Mouse (Mus musculus) myocyte (in vitro differentiated cells): ENCODE measurements around the gene Gm17364.

Experiments
- CEBPB ChIP-seq: IDR thresholded peaks from 2 replicates; pipeline ENCODE4 v1.6.1; 2011; ENCODE audit warnings: mild to moderate bottlenecking, moderate library complexity; ENCODE audit not compliant: poor library complexity, insufficient read depth, severe bottlenecking
- E2F4 ChIP-seq: IDR thresholded peaks from one replicate; pipeline ENCODE4 v1.6.1; 2011; ENCODE audit warnings: mild to moderate bottlenecking, control low read depth, moderate library complexity; ENCODE audit not compliant: insufficient read depth
- MAX ChIP-seq: IDR thresholded peaks from one replicate; pipeline ENCODE4 v1.6.1; 2011; ENCODE audit warnings: low read depth, mild to moderate bottlenecking, control low read depth
- MYOG ChIP-seq, 3 experiments: IDR thresholded peaks; one replicate each; pipeline ENCODE4 v1.6.1; 2011; ENCODE audit warnings: control low read depth in 2 of 3, low read depth in 2 of 3, mild to moderate bottlenecking in 2 of 3; ENCODE audit not compliant: insufficient read length in 2 of 3, control insufficient read depth in 1 of 3, insufficient read depth in 1 of 3
- POLR2A ChIP-seq: IDR thresholded peaks from one replicate; pipeline ENCODE4 v1.6.1; 2011; ENCODE audit warnings: low read depth, mild to moderate bottlenecking, control low read depth, moderate library complexity; ENCODE audit not compliant: insufficient read length
- POLR2AphosphoS2 ChIP-seq: IDR thresholded peaks from one replicate; pipeline ENCODE4 v1.6.1; 2011; ENCODE audit warnings: low read depth, control low read depth; ENCODE audit not compliant: insufficient read length
- SRF ChIP-seq: IDR thresholded peaks from one replicate; pipeline ENCODE4 v1.6.1; 2011; ENCODE audit warnings: low read depth; ENCODE audit not compliant: control insufficient read depth, insufficient read length
- TCF12 ChIP-seq: IDR thresholded peaks from one replicate; pipeline ENCODE4 v1.6.1; 2011; ENCODE audit warnings: mild to moderate bottlenecking, control low read depth; ENCODE audit not compliant: poor library complexity, insufficient read depth, severe bottlenecking
- TCF3 ChIP-seq: IDR thresholded peaks from one replicate; pipeline ENCODE4 v1.6.1; 2011; ENCODE audit warnings: low read depth, control low read depth; ENCODE audit not compliant: insufficient read length

DNA sequence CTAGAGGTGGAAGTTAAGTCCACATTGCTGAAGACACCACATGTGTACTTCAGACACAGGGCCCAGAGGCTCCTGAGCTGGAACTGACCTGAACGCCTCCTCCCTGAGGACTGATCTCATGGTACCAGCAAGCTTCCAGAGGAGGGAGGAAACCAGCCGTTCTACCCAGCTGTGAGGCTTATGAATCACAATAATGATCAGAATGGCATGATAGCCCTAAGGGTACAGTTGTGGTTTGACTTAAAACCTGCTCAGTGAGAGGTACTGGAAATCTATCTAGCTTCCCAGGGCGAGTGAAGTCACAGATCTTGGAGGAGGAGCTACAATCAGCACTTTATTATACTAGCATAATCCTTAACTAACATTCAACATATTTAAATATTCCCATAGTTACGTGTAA is 11.7 kb upstream of the Gm17364 start:
- TF ChIP-seq E2F4 (no peak), CEBPB (no peak), TCF12 (no peak), POLR2A (no peak), MYOG (IDR thresholded peaks at IDR 0.05; ENCODE audit: control insufficient read depth in 1 of 3, insufficient read depth in 1 of 3, insufficient read length in 2 of 3, low read depth in 2 of 3) (no peak), MAX (no peak), SRF (no peak), POLR2AphosphoS2 (no peak), TCF3 (no peak)
